Mouse (Mus musculus) WW6 (cell line): ENCODE measurements around the gene Cyp2w1.

ENCODE experiments used
- DNase-seq: peaks from one replicate; pipeline ENCODE4 v3.0.0-alpha.2; 2013; ENCODE audit warnings: low read depth, low spot score

The Cyp2w1 gene

GRCm38 (mm10) chr5:139352317-139352716 lies at the start of gene Cyp2w1:
TSS of gene Cyp2w1 (plus strand) at chr5:139352617.
- DNase-seq = no peak

- DNase-seq = no peak
Observed at GRCm38 (mm10) chr5:139303646-139304061, 48.8 kb upstream of the Cyp2w1 start.

GRCm38 (mm10) chr5:139309946-139310345 lies 42.5 kb upstream of the Cyp2w1 start:
- DNase-seq = no peak

- no peak for DNase-seq
Observed at GRCm38 (mm10) chr5:139310477-139310876, 41.9 kb upstream of the Cyp2w1 start.

GRCm38 (mm10) chr5:139311822-139312221 lies 40.6 kb upstream of the Cyp2w1 start:
- DNase-seq = no peak

GRCm38 (mm10) chr5:139313536-139313935 lies 38.9 kb upstream of the Cyp2w1 start:
- no peak for DNase-seq

GRCm38 (mm10) chr5:139314941-139315642 lies 37.3 kb upstream of the Cyp2w1 start:
- DNase-seq = no peak

- DNase-seq = no peak
Observed at GRCm38 (mm10) chr5:139316982-139317675, 35.3 kb upstream of the Cyp2w1 start.

GRCm38 (mm10) chr5:139317751-139318504 lies 34.5 kb upstream of the Cyp2w1 start:
- no peak for DNase-seq

- DNase-seq = no peak
Observed at GRCm38 (mm10) chr5:139320424-139320823, 32.0 kb upstream of the Cyp2w1 start.

- DNase-seq = no peak
Observed at GRCm38 (mm10) chr5:139321331-139321730, 31.1 kb upstream of the Cyp2w1 start.

- DNase-seq = no peak
Observed at GRCm38 (mm10) chr5:139323260-139323924, 29.0 kb upstream of the Cyp2w1 start.

GRCm38 (mm10) chr5:139324045-139324491 lies 28.3 kb upstream of the Cyp2w1 start:
- DNase-seq = no peak

- no peak for DNase-seq
Observed at GRCm38 (mm10) chr5:139324691-139325394, 27.6 kb upstream of the Cyp2w1 start.

- DNase-seq = peak; percentile 80
Observed at GRCm38 (mm10) chr5:139325395-139325966, 26.9 kb upstream of the Cyp2w1 start, which contains the start of gene Adap1. TSS of gene Adap1 (minus strand) at chr5:139325622.

GRCm38 (mm10) chr5:139326111-139326696 lies 26.2 kb upstream of the Cyp2w1 start:
- no peak for DNase-seq

GRCm38 (mm10) chr5:139326986-139327633 lies 25.3 kb upstream of the Cyp2w1 start:
- no peak for DNase-seq

- no peak for DNase-seq
Observed at GRCm38 (mm10) chr5:139327634-139328020, 24.8 kb upstream of the Cyp2w1 start.

GRCm38 (mm10) chr5:139330766-139331165 lies 21.7 kb upstream of the Cyp2w1 start:
- DNase-seq = no peak

- no peak for DNase-seq
Observed at GRCm38 (mm10) chr5:139331742-139332141, 20.7 kb upstream of the Cyp2w1 start.
